Mouse (Mus musculus) heart, adult 2 months (tissue): ENCODE data around the gene Kng2.
"Not testable (repeated sequence)": the region's sequence is repeated elsewhere in the genome, so short reads cannot be mapped to it uniquely, and the experiment has no call there.

Source experiments
- CTCF ChIP-seq: fragments of 200-600 bp; IDR thresholded peaks from 2 replicates; pipeline ENCODE4 v1.8.1; 2022; ENCODE audit warnings: antibody characterized with exemption, mild to moderate bottlenecking, moderate library complexity
- EP300 ChIP-seq: fragments of 200-500 bp; IDR thresholded peaks from 2 replicates; pipeline ENCODE4 v1.6.1; 2011; ENCODE audit warnings: low read depth, low read length, control low read depth; ENCODE audit not compliant: insufficient read depth
- POLR2A ChIP-seq: fragments of 200-500 bp; IDR thresholded peaks from 2 replicates; pipeline ENCODE4 v1.6.1; 2011; ENCODE audit warnings: mild to moderate bottlenecking, low read depth, low read length, control low read depth; ENCODE audit not compliant: insufficient read depth

GRCm38 (mm10) chr16:23060781-23061325 is 31.6 kb upstream of the Kng2 start:
- not testable (repeated sequence) for TF ChIP-seq EP300, CTCF, POLR2A
